Mouse (Mus musculus): ENCODE measurements around the gene Lrrc3. TPM values are rescaled to one million over a fixed set of nuclear protein-coding genes. Genes with fewer than 3 reads are reported as not detected.

Lrrc3 gene
- polyA plus RNA-seq, 1 experiment from 2014 or later: 4.1 TPM

DNA sequence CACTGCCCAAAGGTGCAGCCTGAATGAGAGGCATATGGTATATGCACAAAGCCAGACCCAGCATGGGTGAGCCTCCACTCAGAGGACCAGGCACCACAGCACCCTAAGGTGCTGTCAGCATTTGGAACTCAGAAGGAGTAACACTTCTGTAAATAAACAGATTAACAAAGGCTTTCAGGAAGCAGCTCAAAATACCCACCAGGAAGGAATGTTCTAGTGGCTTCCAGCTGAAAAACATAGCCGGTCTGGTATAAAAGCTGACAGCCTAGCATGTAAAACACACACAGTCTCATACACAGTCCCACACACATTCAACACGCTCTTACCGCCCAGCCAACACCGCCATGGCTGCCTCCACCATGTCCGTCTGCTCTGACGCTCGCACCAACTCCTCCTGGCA is 40.7 kb downstream of the Lrrc3 start, which contains the start of gene Gm3285:
TSS of gene Gm3285 (plus strand) at position 301 of the 400 bp plus-strand sequence.
- Histone ChIP-seq H3K9me3 (no peaks in the 10 kb centered on the region), H3K4me3 (no peak within 1 kb of the TSS), H3K27ac (no peak within 1 kb of the TSS), H3K36me3 (no peaks in the 10 kb centered on the region), H3K27me3 (ENCODE audit: insufficient read depth, poor library complexity, severe bottlenecking) (no peaks in the 10 kb centered on the region), H3K4me1 (replicated peaks) (peaks cover 16% of the 10 kb centered on the region)
- 53% methylated on average over 7 of the region's 7 CpGs for WGBS
- no peak for DNase-seq (ENCODE audit: low spot score)

DNA sequence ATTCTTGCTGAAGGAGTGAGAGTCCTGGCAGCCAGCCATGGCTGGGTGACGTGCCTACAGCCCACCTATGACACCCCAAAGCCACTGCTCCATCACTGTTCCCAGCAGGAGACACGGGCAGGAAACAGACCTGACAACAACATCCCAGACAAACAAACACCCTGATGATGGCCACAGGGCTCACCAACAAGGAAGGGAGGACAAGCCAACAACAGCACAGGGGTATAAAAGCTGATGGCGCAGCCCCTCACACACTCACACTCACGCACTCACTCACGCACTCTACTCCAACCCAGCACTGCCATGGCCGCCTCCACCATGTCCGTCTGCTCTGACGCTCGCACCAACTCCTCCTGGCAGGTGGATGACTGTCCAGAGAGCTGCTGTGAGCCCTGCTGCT is 49.8 kb downstream of the Lrrc3 start, which contains the start of gene Gm10318:
TSS of gene Gm10318 (plus strand) at position 301 of the 400 bp plus-strand sequence.
- Histone ChIP-seq H3K27me3 (ENCODE audit: insufficient read depth, poor library complexity, severe bottlenecking) (no peaks in the 10 kb centered on the region), H3K4me1 (replicated peaks) (peaks cover 9% of the 10 kb centered on the region; the same call in 1 of the 2 replicates), H3K27ac (0 out of 2 replicates have a peak within 1 kb of the TSS, but pooled peaks have one; percentile 35), H3K36me3 (no peaks in the 10 kb centered on the region), H3K9me3 (no peaks in the 10 kb centered on the region), H3K4me3 (no peak within 1 kb of the TSS)
- 61% methylated on average over 9 of the region's 9 CpGs for WGBS
- DNase-seq (ENCODE audit: low spot score): no peak

Other genes starting within 250 kb of the Lrrc3 start
- gene Tspear, start 216.0 kb downstream of the Lrrc3 start, polyA plus RNA-seq (2016; fragmentation: Nextera tagmentation; extraction: Ambion mirVana): 0.93 and 1.0 TPM in 2 replicates
- gene Gm19402, start 211.8 kb downstream of the Lrrc3 start, polyA plus RNA-seq (2016; fragmentation: Nextera tagmentation; extraction: Ambion mirVana): not detected in 2 replicates
- not detected in 2 replicates for gene Gm9508, start 205.3 kb downstream of the Lrrc3 start, polyA plus RNA-seq (2016; fragmentation: Nextera tagmentation; extraction: Ambion mirVana)
- not detected in 2 replicates for gene Gm10272, start 195.9 kb downstream of the Lrrc3 start, polyA plus RNA-seq (2016; fragmentation: Nextera tagmentation; extraction: Ambion mirVana)
- gene Gm10024, start 191.1 kb downstream of the Lrrc3 start, polyA plus RNA-seq (2016; fragmentation: Nextera tagmentation; extraction: Ambion mirVana): not detected in 2 replicates
- not detected in 2 replicates for gene Gm10142, start 186.7 kb downstream of the Lrrc3 start, polyA plus RNA-seq (2016; fragmentation: Nextera tagmentation; extraction: Ambion mirVana)
- not detected in 2 replicates for gene Krtap12-1, start 181.9 kb downstream of the Lrrc3 start, polyA plus RNA-seq (2016; fragmentation: Nextera tagmentation; extraction: Ambion mirVana)
- not detected in 2 replicates for gene Gm10100, start 176.1 kb downstream of the Lrrc3 start, polyA plus RNA-seq (2016; fragmentation: Nextera tagmentation; extraction: Ambion mirVana)
- gene Gm18596, start 159.9 kb downstream of the Lrrc3 start, polyA plus RNA-seq (2016; fragmentation: Nextera tagmentation; extraction: Ambion mirVana): not detected in 2 replicates
- not detected in 2 replicates for gene Gm9736, start 151.2 kb downstream of the Lrrc3 start, polyA plus RNA-seq (2016; fragmentation: Nextera tagmentation; extraction: Ambion mirVana)
- gene Gm3233, start 142.9 kb downstream of the Lrrc3 start, polyA plus RNA-seq (2016; fragmentation: Nextera tagmentation; extraction: Ambion mirVana): not detected in 2 replicates
- gene Gm3238, start 131.2 kb downstream of the Lrrc3 start, polyA plus RNA-seq (2016; fragmentation: Nextera tagmentation; extraction: Ambion mirVana): not detected in 2 replicates
- not detected in 2 replicates for gene Gm7138, start 125.6 kb downstream of the Lrrc3 start, polyA plus RNA-seq (2016; fragmentation: Nextera tagmentation; extraction: Ambion mirVana)
- not detected in 2 replicates for gene Gm3250, start 120.0 kb downstream of the Lrrc3 start, polyA plus RNA-seq (2016; fragmentation: Nextera tagmentation; extraction: Ambion mirVana)
- not detected in 2 replicates for gene Gm7137, start 114.3 kb downstream of the Lrrc3 start, polyA plus RNA-seq (2016; fragmentation: Nextera tagmentation; extraction: Ambion mirVana)
- not detected in 2 replicates for gene Gm9639, start 107.5 kb downstream of the Lrrc3 start, polyA plus RNA-seq (2016; fragmentation: Nextera tagmentation; extraction: Ambion mirVana)
- not detected in 2 replicates for gene Gm19668, start 103.4 kb downstream of the Lrrc3 start, polyA plus RNA-seq (2016; fragmentation: Nextera tagmentation; extraction: Ambion mirVana)
- gene Gm9507, start 90.7 kb downstream of the Lrrc3 start, polyA plus RNA-seq (2016; fragmentation: Nextera tagmentation; extraction: Ambion mirVana): not detected in 2 replicates
- gene Gm2696, start 87.9 kb downstream of the Lrrc3 start, polyA plus RNA-seq (2016; fragmentation: Nextera tagmentation; extraction: Ambion mirVana): not detected in 2 replicates
- gene Krtap10-4, start 75.4 kb downstream of the Lrrc3 start, polyA plus RNA-seq (2016; fragmentation: Nextera tagmentation; extraction: Ambion mirVana): not detected in 2 replicates
- not detected in 2 replicates for gene Krtap10-10, start 66.6 kb downstream of the Lrrc3 start, polyA plus RNA-seq (2016; fragmentation: Nextera tagmentation; extraction: Ambion mirVana)
- gene Gm36176, start 55.7 kb downstream of the Lrrc3 start, polyA plus RNA-seq (2016; fragmentation: Nextera tagmentation; extraction: Ambion mirVana): not detected in 2 replicates
- not detected in 2 replicates for gene Gm10318, start 49.7 kb downstream of the Lrrc3 start, polyA plus RNA-seq (2016; fragmentation: Nextera tagmentation; extraction: Ambion mirVana)
- gene Gm3285, start 40.6 kb downstream of the Lrrc3 start, polyA plus RNA-seq (2016; fragmentation: Nextera tagmentation; extraction: Ambion mirVana): not detected in 2 replicates
- 0.88 and 1.2 TPM in 2 replicates for gene Trpm2, start 68.0 kb upstream of the Lrrc3 start, polyA plus RNA-seq (2016; fragmentation: Nextera tagmentation; extraction: Ambion mirVana)
- gene 1810043G02Rik, start 76.0 kb upstream of the Lrrc3 start, polyA plus RNA-seq (2016; fragmentation: Nextera tagmentation; extraction: Ambion mirVana): 40.7 and 42.9 TPM in 2 replicates
- 187 and 243 TPM in 2 replicates for gene Pfkl, start 107.5 kb upstream of the Lrrc3 start, polyA plus RNA-seq (2016; fragmentation: Nextera tagmentation; extraction: Ambion mirVana)
- not detected in 2 replicates for gene Dnmt3l, start 139.4 kb upstream of the Lrrc3 start, polyA plus RNA-seq (2016; fragmentation: Nextera tagmentation; extraction: Ambion mirVana)
- gene Aire, start 141.1 kb upstream of the Lrrc3 start, polyA plus RNA-seq (2016; fragmentation: Nextera tagmentation; extraction: Ambion mirVana): 0.36 TPM in 1 of 2 replicates, not detected in the other
- gene Icosl, start 166.8 kb upstream of the Lrrc3 start, polyA plus RNA-seq (2016; fragmentation: Nextera tagmentation; extraction: Ambion mirVana): 2.2 and 2.9 TPM in 2 replicates